Mouse (Mus musculus): ENCODE data around the gene Clcn5. TPM values are rescaled to one million over a fixed set of nuclear protein-coding genes. Genes with fewer than 3 reads are reported as not detected.

Gene Clcn5
- polyA plus RNA-seq, 1 experiment, result 1.5 TPM

GRCm38 (mm10) chrX:7308242-7308641 lies 10.9 kb downstream of the Clcn5 start:
- Histone ChIP-seq H3K27ac (ENCODE audit: control insufficient read depth, insufficient read depth, low read depth, low read length) (no peak overlapping the region), H3K4me3 (ENCODE audit: control insufficient read depth, low read depth, low read length) (no peak overlapping the region), H3K36me3 (ENCODE audit: control insufficient read depth, insufficient read depth, low read length) (no peaks in the 10 kb centered on the region), H3K4me1 (ENCODE audit: control insufficient read depth, insufficient read depth, low read length) (no peaks in the 10 kb centered on the region), H3K27me3 (ENCODE audit: control insufficient read depth, insufficient read depth, low read length) (no peaks in the 10 kb centered on the region)
- TF ChIP-seq POLR2A (IDR thresholded peaks at IDR 0.05; ENCODE audit: control insufficient read depth, low read depth, low read length) (no peak), CTCF (IDR thresholded peaks at IDR 0.05; ENCODE audit: control insufficient read depth, insufficient read depth, insufficient replicate concordance, low read depth, low read length) (no peak)

DNA sequence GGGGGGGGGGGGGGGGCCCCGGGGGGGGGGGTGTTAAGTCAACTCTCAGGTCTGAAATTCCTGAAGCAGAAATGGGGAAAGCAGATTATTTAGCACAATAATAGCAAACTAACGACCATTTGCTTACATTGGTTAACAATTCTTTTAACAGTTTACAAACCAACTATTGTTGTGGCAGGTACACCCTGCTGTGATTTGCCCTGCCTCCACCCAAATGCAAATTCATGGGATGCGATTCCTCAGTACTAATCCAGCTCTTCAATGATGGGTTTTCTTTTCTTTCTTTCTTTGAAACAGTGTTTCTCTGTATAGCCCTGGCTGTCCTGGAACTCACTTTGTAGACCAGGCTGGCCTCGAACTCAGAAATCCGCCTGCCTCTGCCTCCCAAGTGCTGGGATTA lies 12.3 kb downstream of the Clcn5 start:
- TF ChIP-seq CTCF (IDR thresholded peaks at IDR 0.05; ENCODE audit: control insufficient read depth, insufficient read depth, insufficient replicate concordance, low read depth, low read length) (no peak), POLR2A (IDR thresholded peaks at IDR 0.05; ENCODE audit: control insufficient read depth, low read depth, low read length) (no peak)
- no peaks in the 10 kb centered on the region for H3K4me1 ChIP-seq (ENCODE audit: control insufficient read depth, insufficient read depth, low read length)
- H3K36me3 ChIP-seq (ENCODE audit: control insufficient read depth, insufficient read depth, low read length), result no peaks in the 10 kb centered on the region

GRCm38 (mm10) chrX:7292981-7293380 lies 26.2 kb downstream of the Clcn5 start:
- Histone ChIP-seq H3K4me1 (ENCODE audit: control insufficient read depth, insufficient read depth, low read length) (no peaks in the 10 kb centered on the region), H3K27me3 (ENCODE audit: control insufficient read depth, insufficient read depth, low read length) (no peaks in the 10 kb centered on the region), H3K36me3 (ENCODE audit: control insufficient read depth, insufficient read depth, low read length) (no peaks in the 10 kb centered on the region), H3K27ac (ENCODE audit: control insufficient read depth, insufficient read depth, low read depth, low read length) (no peak overlapping the region), H3K4me3 (ENCODE audit: control insufficient read depth, low read depth, low read length) (no peak overlapping the region)
- no peak for TF ChIP-seq CTCF (IDR thresholded peaks at IDR 0.05; ENCODE audit: control insufficient read depth, insufficient read depth, insufficient replicate concordance, low read depth, low read length)
- TF ChIP-seq POLR2A (IDR thresholded peaks at IDR 0.05; ENCODE audit: control insufficient read depth, low read depth, low read length), result no peak

More for the DNA sequence above, 12.3 kb downstream of the Clcn5 start:
- no peak overlapping the region for H3K4me3 ChIP-seq (ENCODE audit: control insufficient read depth, low read depth, low read length)
- H3K27me3 ChIP-seq (ENCODE audit: control insufficient read depth, insufficient read depth, low read length), result no peaks in the 10 kb centered on the region
- no peak overlapping the region for H3K27ac ChIP-seq (ENCODE audit: control insufficient read depth, insufficient read depth, low read depth, low read length)

GRCm38 (mm10) chrX:7292151-7292768 lies 26.9 kb downstream of the Clcn5 start:
- no peak for TF ChIP-seq CTCF (IDR thresholded peaks at IDR 0.05; ENCODE audit: control insufficient read depth, insufficient read depth, insufficient replicate concordance, low read depth, low read length)
- no peak for TF ChIP-seq POLR2A (IDR thresholded peaks at IDR 0.05; ENCODE audit: control insufficient read depth, low read depth, low read length)
- no peak overlapping the region for H3K4me3 ChIP-seq (ENCODE audit: control insufficient read depth, low read depth, low read length)
- H3K36me3 ChIP-seq (ENCODE audit: control insufficient read depth, insufficient read depth, low read length), result no peaks in the 10 kb centered on the region
- H3K4me1 ChIP-seq (ENCODE audit: control insufficient read depth, insufficient read depth, low read length), result no peaks in the 10 kb centered on the region
- no peaks in the 10 kb centered on the region for H3K27me3 ChIP-seq (ENCODE audit: control insufficient read depth, insufficient read depth, low read length)
- H3K27ac ChIP-seq (ENCODE audit: control insufficient read depth, insufficient read depth, low read depth, low read length), result no peak overlapping the region

GRCm38 (mm10) chrX:7288976-7289375 lies 30.2 kb downstream of the Clcn5 start:
- H3K36me3 ChIP-seq (ENCODE audit: control insufficient read depth, insufficient read depth, low read length), result no peaks in the 10 kb centered on the region
- H3K4me1 ChIP-seq (ENCODE audit: control insufficient read depth, insufficient read depth, low read length), result no peaks in the 10 kb centered on the region
- H3K27ac ChIP-seq (ENCODE audit: control insufficient read depth, insufficient read depth, low read depth, low read length), result no peak overlapping the region
- H3K27me3 ChIP-seq (ENCODE audit: control insufficient read depth, insufficient read depth, low read length), result no peaks in the 10 kb centered on the region
- no peak overlapping the region for H3K4me3 ChIP-seq (ENCODE audit: control insufficient read depth, low read depth, low read length)
- no peak for TF ChIP-seq POLR2A (IDR thresholded peaks at IDR 0.05; ENCODE audit: control insufficient read depth, low read depth, low read length)
- no peak for TF ChIP-seq CTCF (IDR thresholded peaks at IDR 0.05; ENCODE audit: control insufficient read depth, insufficient read depth, insufficient replicate concordance, low read depth, low read length)

DNA sequence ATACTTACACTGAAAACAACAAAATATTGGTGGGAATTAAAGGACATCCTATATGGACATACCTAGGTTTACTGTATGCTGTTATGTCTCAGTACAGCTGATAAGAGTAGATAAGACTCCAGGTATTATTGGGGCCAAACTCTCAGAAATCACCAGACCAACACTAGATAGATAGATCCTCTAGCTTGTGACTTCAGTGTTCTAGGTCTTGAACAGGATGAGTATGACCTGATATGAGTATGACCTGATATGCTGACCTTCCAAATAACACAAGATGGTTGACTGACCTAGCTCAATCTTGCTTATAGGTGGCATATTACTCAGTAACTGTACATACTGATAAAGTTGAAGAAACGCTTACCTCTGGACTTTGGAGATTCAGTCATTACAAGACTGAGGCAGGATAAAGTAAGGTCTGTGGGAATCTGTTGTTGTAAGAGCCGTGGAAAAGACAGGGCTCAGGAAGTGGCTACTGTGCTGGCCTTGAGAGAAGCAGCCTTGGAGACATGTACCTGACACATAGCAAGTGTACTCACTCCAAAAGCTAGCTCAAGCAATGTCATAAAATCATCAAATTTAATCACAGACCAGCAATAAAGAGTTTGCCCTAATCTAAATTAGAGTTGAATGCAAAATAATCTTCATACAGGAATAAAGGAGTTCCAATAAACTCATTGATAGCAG lies 32.0 kb downstream of the Clcn5 start:
- TF ChIP-seq CTCF (IDR thresholded peaks at IDR 0.05; ENCODE audit: control insufficient read depth, insufficient read depth, insufficient replicate concordance, low read depth, low read length) (no peak), POLR2A (IDR thresholded peaks at IDR 0.05; ENCODE audit: control insufficient read depth, low read depth, low read length) (no peak)
- Histone ChIP-seq H3K4me1 (ENCODE audit: control insufficient read depth, insufficient read depth, low read length) (no peaks in the 10 kb centered on the region), H3K27ac (ENCODE audit: control insufficient read depth, insufficient read depth, low read depth, low read length) (no peak overlapping the region), H3K27me3 (ENCODE audit: control insufficient read depth, insufficient read depth, low read length) (no peaks in the 10 kb centered on the region), H3K4me3 (ENCODE audit: control insufficient read depth, low read depth, low read length) (no peak overlapping the region), H3K36me3 (ENCODE audit: control insufficient read depth, insufficient read depth, low read length) (no peaks in the 10 kb centered on the region)

GRCm38 (mm10) chrX:7282636-7283035 lies 36.5 kb downstream of the Clcn5 start:
- no peak for TF ChIP-seq CTCF (IDR thresholded peaks at IDR 0.05; ENCODE audit: control insufficient read depth, insufficient read depth, insufficient replicate concordance, low read depth, low read length)
- TF ChIP-seq POLR2A (IDR thresholded peaks at IDR 0.05; ENCODE audit: control insufficient read depth, low read depth, low read length), result no peak
- Histone ChIP-seq H3K4me3 (ENCODE audit: control insufficient read depth, low read depth, low read length) (no peak overlapping the region), H3K36me3 (ENCODE audit: control insufficient read depth, insufficient read depth, low read length) (no peaks in the 10 kb centered on the region), H3K27ac (ENCODE audit: control insufficient read depth, insufficient read depth, low read depth, low read length) (no peak overlapping the region), H3K4me1 (ENCODE audit: control insufficient read depth, insufficient read depth, low read length) (no peaks in the 10 kb centered on the region), H3K27me3 (ENCODE audit: control insufficient read depth, insufficient read depth, low read length) (no peaks in the 10 kb centered on the region)

All from testis, adult 2 months (tissue).